Mouse (Mus musculus): ENCODE measurements around the gene Traf3ip3. TPM values are rescaled to one million over a fixed set of nuclear protein-coding genes. Genes with fewer than 3 reads are reported as not detected.
A peak's percentile ranks its signal among the peaks of the same experiment; 100 is the strongest.

The Traf3ip3 gene
- polyA plus RNA-seq, 1 experiment from 2014 or later = 3.9 TPM

GRCm38 (mm10) chr1:193153561-193153960, 47.9 kb downstream of the Traf3ip3 start:
- Histone ChIP-seq H3K9me3 (no peaks in the 10 kb centered on the region), H3K27me3 (replicated peaks) (peaks cover 7% of the 10 kb centered on the region; the same call in 1 of the 2 replicates), H3K9ac (peak overlapping the region; percentile 43), H3K4me2 (peak overlapping the region; percentile 60), H3K4me3 (replicated peaks) (peak overlapping the region; percentile 51), H3K4me1 (peaks cover 17% of the 10 kb centered on the region), H3K27ac (peak overlapping the region; percentile 82), H3K36me3 (no peaks in the 10 kb centered on the region)
- ATAC-seq (ENCODE audit: insufficient read depth, low FRiP score, low read depth) = peak; percentile 44
- WGBS = 27% methylated on average over 16 of the region's 16 CpGs

DNA sequence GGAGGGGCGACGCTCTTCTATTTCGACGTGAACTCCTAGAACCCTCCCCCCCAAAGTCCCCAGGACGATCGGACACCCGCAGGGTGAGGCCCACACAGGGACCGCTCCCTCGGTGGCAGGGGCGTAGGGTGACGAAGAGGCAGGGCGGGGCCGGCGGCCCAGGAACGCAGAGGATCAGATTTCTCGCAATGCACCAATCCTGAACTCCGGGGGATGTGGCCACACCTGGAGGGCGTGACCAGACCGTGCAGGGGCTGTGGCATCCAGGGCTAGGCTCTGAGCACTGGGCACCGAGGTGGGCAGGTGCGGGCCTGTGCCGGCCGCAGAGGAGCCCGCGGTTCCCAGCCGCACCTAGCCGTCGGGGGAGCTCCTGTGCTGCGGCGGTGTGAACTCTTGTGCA, 48.6 kb downstream of the Traf3ip3 start, which contains the start of gene Irf6:
Gene Irf6 (plus strand): TSS at position 240 of the 400 bp plus-strand sequence.
- Histone ChIP-seq H3K27me3 (replicated peaks) (peaks cover 7% of the 10 kb centered on the region; the same call in 1 of the 2 replicates), H3K27ac (peak within 1 kb of the TSS; percentile 82), H3K4me3 (replicated peaks) (peak within 1 kb of the TSS; percentile 51), H3K4me1 (peaks cover 17% of the 10 kb centered on the region), H3K36me3 (no peaks in the 10 kb centered on the region), H3K9ac (peak within 1 kb of the TSS; percentile 43), H3K9me3 (no peaks in the 10 kb centered on the region), H3K4me2 (peak within 1 kb of the TSS; percentile 60)
- peak; percentile 97 for ATAC-seq (ENCODE audit: insufficient read depth, low FRiP score, low read depth)
- WGBS = 4% methylated on average over 30 of the region's 30 CpGs

- 38% methylated on average over 7 of the region's 7 CpGs for WGBS
- H3K9me3 ChIP-seq = no peaks in the 10 kb centered on the region
- H3K27me3 ChIP-seq (replicated peaks) = peaks cover 7% of the 10 kb centered on the region; the same call in 1 of the 2 replicates
- H3K4me1 ChIP-seq = peaks cover 7% of the 10 kb centered on the region; the same call in 1 of the 2 replicates
- no peak for ATAC-seq (ENCODE audit: insufficient read depth, low FRiP score, low read depth)
- no peak overlapping the region for H3K4me2 ChIP-seq
- H3K27ac ChIP-seq = no peak overlapping the region
- H3K36me3 ChIP-seq = no peaks in the 10 kb centered on the region
- H3K9ac ChIP-seq = no peak overlapping the region
- H3K4me3 ChIP-seq (replicated peaks) = no peak overlapping the region
These were observed 50.4 kb downstream of the Traf3ip3 start for GRCm38 (mm10) chr1:193151134-193151533.

GRCm38 (mm10) chr1:193149231-193149630, 52.3 kb downstream of the Traf3ip3 start:
- Histone ChIP-seq H3K9me3 (no peaks in the 10 kb centered on the region), H3K27ac (no peak overlapping the region), H3K4me1 (peaks cover 7% of the 10 kb centered on the region; the same call in 1 of the 2 replicates), H3K4me2 (no peak overlapping the region), H3K9ac (no peak overlapping the region), H3K4me3 (replicated peaks) (no peak overlapping the region), H3K36me3 (no peaks in the 10 kb centered on the region), H3K27me3 (replicated peaks) (peaks cover 7% of the 10 kb centered on the region; the same call in 1 of the 2 replicates)
- no peak for ATAC-seq (ENCODE audit: insufficient read depth, low FRiP score, low read depth)
- 65% methylated on average over 3 of the region's 3 CpGs for WGBS

GRCm38 (mm10) chr1:193146416-193146815, 55.1 kb downstream of the Traf3ip3 start:
- no peaks in the 10 kb centered on the region for H3K27me3 ChIP-seq (replicated peaks)
- no peaks in the 10 kb centered on the region for H3K36me3 ChIP-seq
- no peak for ATAC-seq (ENCODE audit: insufficient read depth, low FRiP score, low read depth)
- H3K27ac ChIP-seq = no peak overlapping the region
- no peak overlapping the region for H3K4me2 ChIP-seq
- 81% methylated on average over 1 of the region's 1 CpGs for WGBS
- no peaks in the 10 kb centered on the region; the same call in 1 of the 2 replicates for H3K4me1 ChIP-seq
- no peaks in the 10 kb centered on the region for H3K9me3 ChIP-seq
- H3K4me3 ChIP-seq (replicated peaks) = no peak overlapping the region
- H3K9ac ChIP-seq = no peak overlapping the region

- WGBS = 70% methylated on average over 4 of the region's 4 CpGs
- H3K27ac ChIP-seq = no peak overlapping the region
These were observed 56.4 kb downstream of the Traf3ip3 start for GRCm38 (mm10) chr1:193145101-193145500.

DNA sequence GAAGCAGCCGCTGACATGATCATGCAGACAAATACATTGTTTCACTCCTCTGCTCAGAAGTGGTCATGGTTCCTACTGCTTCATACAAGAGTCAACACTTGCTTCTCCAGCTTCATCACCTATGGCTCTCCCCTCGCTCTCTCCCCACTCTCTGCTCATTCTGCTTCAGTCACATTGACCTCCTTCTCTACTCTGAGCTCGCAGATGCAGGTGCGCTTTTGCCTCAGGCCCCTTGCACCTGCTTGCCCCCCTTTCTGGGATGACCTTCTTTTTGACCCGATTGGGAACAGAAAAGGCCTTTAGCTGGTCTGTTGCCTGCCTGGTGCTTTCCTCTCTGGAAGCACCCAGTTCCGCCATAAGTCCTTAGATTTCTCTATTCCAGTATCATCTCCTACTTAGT, 57.0 kb downstream of the Traf3ip3 start:
- no peak overlapping the region for H3K27ac ChIP-seq

More at GRCm38 (mm10) chr1:193145101-193145500, 56.4 kb downstream of the Traf3ip3 start:
- Histone ChIP-seq H3K4me1 (no peaks in the 10 kb centered on the region; the same call in 1 of the 2 replicates), H3K9me3 (no peaks in the 10 kb centered on the region), H3K9ac (no peak overlapping the region), H3K4me3 (replicated peaks) (no peak overlapping the region), H3K4me2 (no peak overlapping the region), H3K27me3 (replicated peaks) (no peaks in the 10 kb centered on the region), H3K36me3 (no peaks in the 10 kb centered on the region)
- ATAC-seq (ENCODE audit: insufficient read depth, low FRiP score, low read depth) = no peak

DNA sequence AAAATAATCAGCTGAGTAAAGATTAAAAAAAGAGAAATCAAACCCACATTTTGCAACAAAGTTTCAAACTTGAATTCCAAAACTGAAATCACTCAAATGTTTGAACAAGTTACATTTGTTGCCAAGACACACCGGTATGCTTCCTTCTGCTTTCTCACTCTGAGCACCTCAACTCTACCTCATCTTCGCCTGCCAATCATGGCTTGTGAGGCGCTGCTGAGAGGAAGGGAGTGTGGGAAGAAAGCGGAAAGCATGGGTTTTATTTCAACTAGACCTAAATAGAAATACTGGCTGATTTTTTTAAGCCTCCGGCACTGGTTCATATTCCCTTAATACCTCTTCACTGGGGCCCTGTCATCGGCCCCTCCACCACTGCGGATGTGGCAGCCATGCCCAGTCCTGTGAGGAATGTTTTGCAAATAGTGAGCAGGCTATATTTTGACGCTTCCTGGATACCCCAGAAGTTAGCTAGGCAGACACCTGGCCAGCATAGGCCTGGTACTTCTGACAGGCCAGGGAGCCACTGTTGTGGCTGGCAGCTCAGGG, 58.9 kb downstream of the Traf3ip3 start:
- no peak for ATAC-seq (ENCODE audit: insufficient read depth, low FRiP score, low read depth)
- Histone ChIP-seq H3K9ac (no peak overlapping the region), H3K4me2 (no peak overlapping the region), H3K27me3 (replicated peaks) (no peaks in the 10 kb centered on the region), H3K4me3 (replicated peaks) (no peak overlapping the region), H3K27ac (no peak overlapping the region), H3K9me3 (no peaks in the 10 kb centered on the region), H3K4me1 (no peaks in the 10 kb centered on the region; the same call in 1 of the 2 replicates), H3K36me3 (no peaks in the 10 kb centered on the region)
- 75% methylated on average over 8 of the region's 8 CpGs for WGBS

More for the DNA sequence above, 57.0 kb downstream of the Traf3ip3 start:
- Histone ChIP-seq H3K9ac (no peak overlapping the region), H3K27me3 (replicated peaks) (no peaks in the 10 kb centered on the region), H3K9me3 (no peaks in the 10 kb centered on the region), H3K4me1 (no peaks in the 10 kb centered on the region; the same call in 1 of the 2 replicates), H3K4me3 (replicated peaks) (no peak overlapping the region), H3K36me3 (no peaks in the 10 kb centered on the region), H3K4me2 (no peak overlapping the region)
- ATAC-seq (ENCODE audit: insufficient read depth, low FRiP score, low read depth) = no peak
- 84% methylated on average over 6 of the region's 6 CpGs for WGBS

DNA sequence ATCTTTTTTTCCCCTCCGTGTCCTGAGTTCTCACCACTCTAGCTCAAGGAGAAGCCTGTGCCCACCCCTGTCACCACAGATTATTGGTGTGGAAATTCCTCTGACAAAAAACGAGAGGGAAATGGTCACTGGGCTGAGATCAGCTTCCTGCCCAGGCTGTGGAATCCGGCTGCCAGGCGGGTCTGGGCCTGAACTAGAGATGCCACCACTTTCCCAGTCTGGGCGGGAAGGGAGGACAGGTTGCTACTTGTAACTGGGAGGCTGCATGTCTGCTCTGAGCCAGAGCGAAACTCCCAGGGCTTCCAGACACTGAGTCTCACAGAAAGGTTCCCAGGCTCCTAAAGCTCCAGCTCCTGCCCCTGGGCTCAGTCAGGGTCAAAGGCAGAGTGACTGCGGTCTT, 60.4 kb downstream of the Traf3ip3 start:
- Histone ChIP-seq H3K27ac (peak overlapping the region; percentile 74), H3K4me1 (no peaks in the 10 kb centered on the region; the same call in 1 of the 2 replicates), H3K9ac (no peak overlapping the region), H3K9me3 (no peaks in the 10 kb centered on the region), H3K4me3 (replicated peaks) (no peak overlapping the region), H3K4me2 (no peak overlapping the region), H3K36me3 (no peaks in the 10 kb centered on the region), H3K27me3 (replicated peaks) (no peaks in the 10 kb centered on the region)
- 69% methylated on average over 7 of the region's 7 CpGs for WGBS
- no peak for ATAC-seq (ENCODE audit: insufficient read depth, low FRiP score, low read depth)

DNA sequence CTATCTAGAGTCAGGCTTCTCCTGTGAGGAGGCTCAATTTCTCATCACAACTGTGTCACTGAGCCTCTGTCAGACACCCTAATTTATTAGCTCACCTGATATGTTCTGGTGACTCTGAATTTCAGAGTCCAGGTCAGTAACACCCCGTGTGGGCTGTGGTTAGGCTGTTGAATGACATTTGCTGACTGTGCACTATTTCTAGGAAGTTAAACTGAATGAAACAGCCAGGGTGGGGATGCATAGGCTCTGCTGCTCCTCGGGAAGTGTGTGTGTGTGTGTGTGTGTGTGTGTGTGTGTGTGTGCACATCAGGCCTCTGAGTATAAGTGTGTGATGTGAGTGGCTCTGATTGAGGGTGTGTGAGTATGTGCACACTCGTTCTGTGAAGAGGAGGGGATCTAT, 62.8 kb downstream of the Traf3ip3 start:
- Histone ChIP-seq H3K9me3 (no peaks in the 10 kb centered on the region), H3K4me1 (no peaks in the 10 kb centered on the region; the same call in 1 of the 2 replicates), H3K4me3 (replicated peaks) (no peak overlapping the region), H3K27me3 (replicated peaks) (no peaks in the 10 kb centered on the region), H3K9ac (no peak overlapping the region), H3K27ac (no peak overlapping the region), H3K36me3 (no peaks in the 10 kb centered on the region), H3K4me2 (no peak overlapping the region)
- ATAC-seq (ENCODE audit: insufficient read depth, low FRiP score, low read depth) = 0 out of 2 replicates have a peak, but pooled peaks have one; percentile 53
- 34% methylated on average over 3 of the region's 3 CpGs for WGBS

GRCm38 (mm10) chr1:193138087-193138486, 63.4 kb downstream of the Traf3ip3 start:
- Histone ChIP-seq H3K9ac (no peak overlapping the region), H3K9me3 (no peaks in the 10 kb centered on the region), H3K4me1 (no peaks in the 10 kb centered on the region; the same call in 1 of the 2 replicates), H3K27ac (no peak overlapping the region), H3K36me3 (no peaks in the 10 kb centered on the region), H3K4me2 (no peak overlapping the region), H3K27me3 (replicated peaks) (no peaks in the 10 kb centered on the region), H3K4me3 (replicated peaks) (no peak overlapping the region)
- no peak for ATAC-seq (ENCODE audit: insufficient read depth, low FRiP score, low read depth)
- 34% methylated on average over 7 of the region's 7 CpGs for WGBS

DNA sequence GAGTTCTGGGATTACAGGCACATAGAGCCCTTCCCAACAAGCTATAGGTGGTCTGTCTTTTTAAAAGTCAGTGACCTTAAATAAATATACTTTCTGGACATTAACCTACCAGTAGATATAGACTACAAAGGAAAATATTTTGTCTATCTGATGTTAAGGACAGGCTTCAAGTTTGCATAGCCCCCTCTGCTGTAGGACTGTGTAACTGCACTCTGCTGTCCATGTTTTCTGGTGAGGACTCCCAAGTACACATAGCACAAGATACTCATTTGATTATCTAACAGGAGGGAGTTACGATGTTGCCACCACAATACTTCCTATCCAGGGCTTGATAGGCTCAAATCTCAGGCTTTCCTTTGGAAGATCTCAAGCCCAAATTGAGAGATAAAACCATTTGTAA, 67.8 kb downstream of the Traf3ip3 start:
- 85% methylated on average over 1 of the region's 1 CpGs for WGBS
- no peak overlapping the region for H3K4me3 ChIP-seq (replicated peaks)
- H3K27ac ChIP-seq = no peak overlapping the region
- H3K27me3 ChIP-seq (replicated peaks) = no peaks in the 10 kb centered on the region
- no peak overlapping the region for H3K9ac ChIP-seq
- no peaks in the 10 kb centered on the region for H3K36me3 ChIP-seq
- no peak overlapping the region for H3K4me2 ChIP-seq
- peaks cover 12% of the 10 kb centered on the region for H3K4me1 ChIP-seq
- H3K9me3 ChIP-seq = no peaks in the 10 kb centered on the region
- no peak for ATAC-seq (ENCODE audit: insufficient read depth, low FRiP score, low read depth)

All from stomach, embryonic 15.5 days (tissue).